In the genomic region with DNA sequence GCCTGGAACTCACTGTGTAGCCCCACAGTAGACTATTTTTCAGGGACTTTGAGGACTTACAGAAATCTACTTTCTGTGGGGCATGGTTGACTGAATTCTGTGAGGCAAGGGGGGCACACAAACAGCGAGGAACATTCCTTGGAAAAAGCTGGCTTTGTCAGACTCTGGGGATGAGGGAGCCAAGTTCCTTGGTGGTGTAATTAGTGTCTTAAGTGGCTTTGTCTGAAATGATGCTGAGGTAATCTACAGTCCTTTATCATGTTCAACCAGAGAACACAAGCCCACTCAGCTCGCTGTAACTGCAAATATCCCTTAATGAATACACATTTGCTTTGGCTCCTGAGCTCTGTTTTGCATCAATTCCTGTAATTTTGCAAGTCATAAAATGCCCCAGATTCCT, we compare ENCODE assay signal across 30 mouse cellular contexts.
A peak's percentile ranks its signal among the peaks of the same experiment; 100 is the strongest.
DNase-seq lines count a peak whose midpoint lies in the region; ATAC-seq lines count a peak whose summit lies in the region.
"Had no signal": no experiment of that assay in that cellular context is flagged by ENCODE, and none has a peak within 500 bp of the region (broad histone marks: within the 10 kb centered on the region; RNA-seq: fewer than 3 reads in every experiment).

No protein-coding gene starts in this region.

- no peak overlapping the region for H3K4me3 ChIP-seq in forebrain, embryonic 13.5 days
- H3K4me3 ChIP-seq in forebrain, embryonic 10.5 days: no peak overlapping the region
- H3K4me3 ChIP-seq in forebrain, embryonic 15.5 days: no peak overlapping the region
- H3K4me3 ChIP-seq: embryonic facial prominence, embryonic 10.5 days; embryonic facial prominence, embryonic 13.5 days; erythroblast, embryonic 14.5 days; heart, adult 2 months; hindbrain, embryonic 13.5 days; intestine, embryonic 15.5 days had no signal

- H3K9ac ChIP-seq in forebrain, embryonic 13.5 days: no peak overlapping the region
- H3K9ac ChIP-seq in forebrain, embryonic 15.5 days (replicated peaks): no peak overlapping the region
- H3K9ac ChIP-seq: embryonic facial prominence, embryonic 13.5 days; hindbrain, embryonic 13.5 days; intestine, embryonic 15.5 days had no signal

- H3K27ac ChIP-seq in forebrain, embryonic 13.5 days: no peak overlapping the region
- H3K27ac ChIP-seq in forebrain, embryonic 10.5 days: no peak overlapping the region
- H3K27ac ChIP-seq in forebrain, embryonic 15.5 days (replicated peaks): no peak overlapping the region
- H3K27ac ChIP-seq: embryonic facial prominence, embryonic 10.5 days; embryonic facial prominence, embryonic 13.5 days; heart, adult 2 months; hindbrain, embryonic 13.5 days; intestine, embryonic 15.5 days had no signal

- DNase-seq in forebrain, embryonic 10.5 days (ENCODE audit: extremely low spot score, low spot score): no peak
- peak; percentile 36 for DNase-seq in Muller cell, postnatal 12 days (ENCODE audit: inconsistent ontology term)
- DNase-seq in brain, adult 2 months (ENCODE audit: low read depth, low spot score): peak; percentile 29
- DNase-seq in lung, postnatal 25 days (ENCODE audit: low spot score): no peak
- DNase-seq in adrenal gland, adult (ENCODE audit: inconsistent age in 2 of 2, low spot score in 1 of 2): no peak
- DNase-seq: adrenal gland, postnatal 10 days; adrenal gland, postnatal 36 days; B cell, adult 2 months; cerebellum, adult 11-12 months; cerebellum, adult 8-10 months; cerebellum, postnatal 10 days; cerebellum, postnatal 36 days; embryo, embryonic 11 days; gastrocnemius, postnatal 25 days; heart, adult 2 months; kidney, adult 11 months; kidney, adult 8-10 months had no signal

- H3K4me2 ChIP-seq in forebrain, embryonic 13.5 days: no peak overlapping the region
- H3K4me2 ChIP-seq in forebrain, embryonic 15.5 days (replicated peaks): no peak overlapping the region
- H3K4me2 ChIP-seq: embryonic facial prominence, embryonic 13.5 days; heart, embryonic 11.5 days; hindbrain, embryonic 13.5 days; intestine, embryonic 15.5 days had no signal

- no peaks in the 10 kb centered on the region for H3K27me3 ChIP-seq in forebrain, embryonic 13.5 days
- no peaks in the 10 kb centered on the region for H3K27me3 ChIP-seq in forebrain, embryonic 10.5 days (ENCODE audit: poor library complexity, severe bottlenecking)
- H3K27me3 ChIP-seq in forebrain, embryonic 15.5 days: no peaks in the 10 kb centered on the region
- H3K27me3 ChIP-seq: CH12.LX; embryonic facial prominence, embryonic 13.5 days; hindbrain, embryonic 13.5 days; intestine, embryonic 15.5 days had no signal

- ATAC-seq in forebrain, embryonic 13.5 days: peak; percentile 43; the same call in 1 of the 2 replicates
- 0 out of 2 replicates have a peak, but pooled peaks have one; percentile 43 for ATAC-seq in forebrain, embryonic 15.5 days (replicated peaks)
- no peak for ATAC-seq in erythroid progenitor cell, adult 5-6 weeks (replicated peaks; ENCODE audit: low FRiP score, poor library complexity, severe bottlenecking)
- ATAC-seq: activated CD4-positive, CD25-positive, alpha-beta regulatory T cell, adult 4 months; hindbrain, embryonic 16.5 days; intestine, embryonic 15.5 days had no signal

- H3K4me1 ChIP-seq in forebrain, embryonic 13.5 days: 0 out of 2 replicates have a peak, but pooled peaks cover 10% of the 10 kb centered on the region
- peaks cover 21% of the 10 kb centered on the region for H3K4me1 ChIP-seq in forebrain, embryonic 10.5 days
- H3K4me1 ChIP-seq in forebrain, embryonic 15.5 days: peaks cover 3% of the 10 kb centered on the region; the same call in 1 of the 2 replicates
- H3K4me1 ChIP-seq: embryonic facial prominence, embryonic 13.5 days; intestine, embryonic 15.5 days had no signal

- H3K36me3 ChIP-seq in forebrain, embryonic 13.5 days (ENCODE audit: poor library complexity, severe bottlenecking): no peaks in the 10 kb centered on the region
- no peaks in the 10 kb centered on the region for H3K36me3 ChIP-seq in forebrain, embryonic 10.5 days (replicated peaks)
- no peaks in the 10 kb centered on the region for H3K36me3 ChIP-seq in forebrain, embryonic 15.5 days
- H3K36me3 ChIP-seq: embryonic facial prominence, embryonic 10.5 days; embryonic facial prominence, embryonic 13.5 days; G1E; hindbrain, embryonic 13.5 days; intestine, embryonic 15.5 days had no signal

- no peaks in the 10 kb centered on the region for H3K9me3 ChIP-seq in forebrain, embryonic 13.5 days (replicated peaks)
- no peaks in the 10 kb centered on the region for H3K9me3 ChIP-seq in forebrain, embryonic 10.5 days
- no peaks in the 10 kb centered on the region for H3K9me3 ChIP-seq in forebrain, embryonic 15.5 days
- H3K9me3 ChIP-seq: embryonic facial prominence, embryonic 10.5 days; embryonic facial prominence, embryonic 13.5 days; G1E; hindbrain, embryonic 13.5 days; intestine, embryonic 15.5 days had no signal

- WGBS in forebrain, embryonic 13.5 days: 33% methylated on average over 2 of the region's 2 CpGs
- WGBS in forebrain, embryonic 10.5 days: 71% methylated on average over 2 of the region's 2 CpGs
- WGBS in forebrain, embryonic 15.5 days: 20% methylated on average over 2 of the region's 2 CpGs

Comparison
In these comparisons a context has a peak if more than half of its experiments do, and no peak if none do; other contexts are left out.
1. DNase-seq: peak in Muller cell, postnatal 12 days (single experiment) and brain, adult 2 months (single experiment); none in forebrain, embryonic 10.5 days (single experiment), lung, postnatal 25 days (single experiment) and adrenal gland, adult (0 of 2).